Mouse (Mus musculus) c-Kit-positive CD71-positive TER-119-positive erythroid progenitor cells, embryonic 14.5 days (primary cell): ENCODE results near the gene Inpp5b.
"Not testable (repeated sequence)": the region's sequence is repeated elsewhere in the genome, so short reads cannot be mapped to it uniquely, and the experiment has no call there.

Experiments used
- DNase-seq: peaks from one replicate; pipeline ENCODE4 v3.0.0-alpha.2; 2013; ENCODE audit warnings: low spot score

The Inpp5b gene

GRCm38 (mm10) chr4:124741376-124742343 lies at the start of gene Inpp5b:
Inpp5b (plus strand) TSS chr4:124741850.
- DNase-seq = peak; percentile 53

- DNase-seq = no peak
Observed at GRCm38 (mm10) chr4:124692416-124692861, 49.2 kb upstream of the Inpp5b start.

GRCm38 (mm10) chr4:124693135-124693894 lies 48.3 kb upstream of the Inpp5b start, which contains the start of gene Utp11:
Utp11 (minus strand) TSS chr4:124693600.
- peak; percentile 84 for DNase-seq

GRCm38 (mm10) chr4:124694572-124694971 lies 47.1 kb upstream of the Inpp5b start:
- no peak for DNase-seq

- no peak for DNase-seq
Observed at GRCm38 (mm10) chr4:124695786-124696516, 45.7 kb upstream of the Inpp5b start.

- DNase-seq = no peak
Observed at GRCm38 (mm10) chr4:124699791-124700190, 41.9 kb upstream of the Inpp5b start.

GRCm38 (mm10) chr4:124700248-124700971 lies 41.2 kb upstream of the Inpp5b start, which contains the start of gene Fhl3:
Fhl3 (plus strand) TSS chr4:124700701.
- no peak for DNase-seq

- no peak for DNase-seq
Observed at GRCm38 (mm10) chr4:124701052-124701845, 40.4 kb upstream of the Inpp5b start.

GRCm38 (mm10) chr4:124701916-124702315 lies 39.7 kb upstream of the Inpp5b start:
- no peak for DNase-seq

GRCm38 (mm10) chr4:124703406-124703805 lies 38.2 kb upstream of the Inpp5b start:
- no peak for DNase-seq

GRCm38 (mm10) chr4:124703881-124704796 lies 37.5 kb upstream of the Inpp5b start:
- no peak for DNase-seq

GRCm38 (mm10) chr4:124704797-124705474 lies 36.7 kb upstream of the Inpp5b start:
- DNase-seq = no peak

GRCm38 (mm10) chr4:124705661-124706269 lies 35.9 kb upstream of the Inpp5b start:
- no peak for DNase-seq

- DNase-seq = not testable (repeated sequence)
Observed at GRCm38 (mm10) chr4:124707381-124708199, 34.1 kb upstream of the Inpp5b start.

- DNase-seq = not testable (repeated sequence)
Observed at GRCm38 (mm10) chr4:124708200-124708517, 33.5 kb upstream of the Inpp5b start.

GRCm38 (mm10) chr4:124708518-124709477 lies 32.9 kb upstream of the Inpp5b start:
- peak; percentile 70 for DNase-seq
